21 mouse cellular contexts compared by ENCODE assay signal in genomic region chr6:91996072-91996471, GRCm38 (mm10). TPM values are rescaled to one million over a fixed set of nuclear protein-coding genes. Genes with fewer than 3 reads are reported as not detected.
DNase-seq lines count a peak whose midpoint lies in the region; ATAC-seq lines count a peak whose summit lies in the region.
"Had no signal": no experiment of that assay in that cellular context is flagged by ENCODE, and none has a peak within 500 bp of the region (broad histone marks: within the 10 kb centered on the region; RNA-seq: fewer than 3 reads in every experiment).

No protein-coding gene starts in this region.

- H3K27me3 ChIP-seq in forebrain, embryonic 12.5 days = peaks cover 28% of the 10 kb centered on the region
- H3K27me3 ChIP-seq in forebrain, embryonic 10.5 days (ENCODE audit: poor library complexity, severe bottlenecking) = peaks cover 57% of the 10 kb centered on the region
- no peaks in the 10 kb centered on the region for H3K27me3 ChIP-seq in hindbrain, embryonic 11.5 days (ENCODE audit: control insufficient read depth, insufficient read depth, low read length)
- no peaks in the 10 kb centered on the region for H3K27me3 ChIP-seq in midbrain, embryonic 13.5 days
- no peaks in the 10 kb centered on the region for H3K27me3 ChIP-seq in neural tube, embryonic 15.5 days (replicated peaks)
- H3K27me3 ChIP-seq: embryonic facial prominence, embryonic 13.5 days had no signal

- no peaks in the 10 kb centered on the region for H3K9me3 ChIP-seq in forebrain, embryonic 12.5 days
- no peaks in the 10 kb centered on the region for H3K9me3 ChIP-seq in forebrain, embryonic 10.5 days
- no peaks in the 10 kb centered on the region for H3K9me3 ChIP-seq in hindbrain, embryonic 11.5 days (ENCODE audit: control insufficient read depth, low read length)
- no peaks in the 10 kb centered on the region for H3K9me3 ChIP-seq in midbrain, embryonic 13.5 days
- H3K9me3 ChIP-seq in neural tube, embryonic 15.5 days (replicated peaks) = no peaks in the 10 kb centered on the region
- H3K9me3 ChIP-seq: embryonic facial prominence, embryonic 13.5 days; heart, embryonic 10.5 days had no signal

- H3K9ac ChIP-seq in forebrain, embryonic 12.5 days = no peak overlapping the region
- H3K9ac ChIP-seq in hindbrain, embryonic 11.5 days (ENCODE audit: low read depth, low read length) = no peak overlapping the region
- 0 out of 2 replicates have a peak overlapping the region, but pooled peaks have one; percentile 10 for H3K9ac ChIP-seq in midbrain, embryonic 13.5 days (replicated peaks)
- H3K9ac ChIP-seq in neural tube, embryonic 15.5 days (replicated peaks) = 0 out of 2 replicates have a peak overlapping the region, but pooled peaks have one; percentile 0
- H3K9ac ChIP-seq: embryonic facial prominence, embryonic 13.5 days had no signal

- H3K4me2 ChIP-seq in forebrain, embryonic 12.5 days = no peak overlapping the region
- H3K4me2 ChIP-seq in hindbrain, embryonic 11.5 days (replicated peaks; ENCODE audit: low read depth, low read length) = no peak overlapping the region
- no peak overlapping the region for H3K4me2 ChIP-seq in midbrain, embryonic 13.5 days (replicated peaks)
- peak overlapping the region; percentile 45 for H3K4me2 ChIP-seq in neural tube, embryonic 15.5 days
- H3K4me2 ChIP-seq: embryonic facial prominence, embryonic 13.5 days; liver, embryonic 11.5 days had no signal

- ATAC-seq in forebrain, embryonic 12.5 days (ENCODE audit: low FRiP score) = no peak
- no peak for ATAC-seq in hindbrain, embryonic 11.5 days (ENCODE audit: low FRiP score)
- ATAC-seq in midbrain, embryonic 13.5 days = no peak
- ATAC-seq in neural tube, embryonic 15.5 days (ENCODE audit: low FRiP score) = peak; percentile 42
- ATAC-seq: CD4-positive, CD25-positive, alpha-beta regulatory T cell, adult 4 months; Patski had no signal

- DNase-seq in forebrain, embryonic 10.5 days (ENCODE audit: extremely low spot score, low spot score) = no peak
- DNase-seq in hindbrain, embryonic 11.5 days (ENCODE audit: low spot score) = peak; percentile 21
- DNase-seq in right cerebral cortex, postnatal 25 days = no peak
- no peak for DNase-seq in kidney, postnatal 14 days
- DNase-seq in cerebellum, postnatal 36 days = no peak
- DNase-seq: adrenal gland, adult 8-10 months; cerebellum, adult 9-10 months; heart, postnatal 10 days; kidney, adult 9 months; kidney, postnatal 36 days; lung, adult 18-20 months; thymus, postnatal 14 days had no signal

- 0 out of 2 replicates have a peak, but pooled peaks cover 4% of the 10 kb centered on the region for H3K4me1 ChIP-seq in forebrain, embryonic 12.5 days
- H3K4me1 ChIP-seq in forebrain, embryonic 10.5 days = no peaks in the 10 kb centered on the region
- H3K4me1 ChIP-seq in hindbrain, embryonic 11.5 days (replicated peaks; ENCODE audit: control insufficient read depth, insufficient read depth, low read length) = 0 out of 2 replicates have a peak, but pooled peaks cover 3% of the 10 kb centered on the region
- H3K4me1 ChIP-seq in midbrain, embryonic 13.5 days (replicated peaks) = peaks cover 9% of the 10 kb centered on the region; the same call in 1 of the 2 replicates
- peaks cover 40% of the 10 kb centered on the region for H3K4me1 ChIP-seq in neural tube, embryonic 15.5 days
- H3K4me1 ChIP-seq: embryonic facial prominence, embryonic 13.5 days had no signal

- 65% methylated on average over 8 of the region's 8 CpGs for WGBS in forebrain, embryonic 12.5 days
- WGBS in forebrain, embryonic 10.5 days = 81% methylated on average over 8 of the region's 8 CpGs
- WGBS in hindbrain, embryonic 11.5 days = 61% methylated on average over 8 of the region's 8 CpGs
- 46% methylated on average over 8 of the region's 8 CpGs for WGBS in midbrain, embryonic 13.5 days
- 29% methylated on average over 8 of the region's 8 CpGs for WGBS in neural tube, embryonic 15.5 days

- H3K27ac ChIP-seq in forebrain, embryonic 12.5 days = peak overlapping the region; percentile 61
- H3K27ac ChIP-seq in forebrain, embryonic 10.5 days = no peak overlapping the region
- no peak overlapping the region for H3K27ac ChIP-seq in hindbrain, embryonic 11.5 days (ENCODE audit: low read depth, low read length)
- H3K27ac ChIP-seq in midbrain, embryonic 13.5 days = peak overlapping the region; percentile 35; the same call in 1 of the 2 replicates
- H3K27ac ChIP-seq in neural tube, embryonic 15.5 days (replicated peaks) = peak overlapping the region; percentile 72
- H3K27ac ChIP-seq: embryonic facial prominence, embryonic 13.5 days; heart, embryonic 10.5 days had no signal

- H3K4me3 ChIP-seq in forebrain, embryonic 12.5 days (replicated peaks) = no peak overlapping the region
- H3K4me3 ChIP-seq in forebrain, embryonic 10.5 days = no peak overlapping the region
- no peak overlapping the region for H3K4me3 ChIP-seq in hindbrain, embryonic 11.5 days (ENCODE audit: low read depth, low read length)
- no peak overlapping the region for H3K4me3 ChIP-seq in midbrain, embryonic 13.5 days (replicated peaks)
- peak overlapping the region; percentile 12 for H3K4me3 ChIP-seq in neural tube, embryonic 15.5 days (replicated peaks)
- H3K4me3 ChIP-seq: embryonic facial prominence, embryonic 13.5 days; heart, embryonic 10.5 days; myocyte had no signal

- H3K36me3 ChIP-seq in forebrain, embryonic 12.5 days (replicated peaks) = no peaks in the 10 kb centered on the region
- H3K36me3 ChIP-seq in forebrain, embryonic 10.5 days (replicated peaks) = no peaks in the 10 kb centered on the region
- no peaks in the 10 kb centered on the region for H3K36me3 ChIP-seq in hindbrain, embryonic 11.5 days (ENCODE audit: control insufficient read depth, insufficient read depth, low read length)
- no peaks in the 10 kb centered on the region for H3K36me3 ChIP-seq in midbrain, embryonic 13.5 days
- H3K36me3 ChIP-seq in neural tube, embryonic 15.5 days = no peaks in the 10 kb centered on the region
- H3K36me3 ChIP-seq: embryonic facial prominence, embryonic 13.5 days; heart, embryonic 10.5 days had no signal

RNA-seq across cellular contexts. Expression of gene Fgd5, which starts 17.4 kb away (rescaled TPM):
- 7.6 and 12.7 TPM in 2 replicates for polyA plus RNA-seq in forebrain, embryonic 12.5 days (2016; fragmentation: Nextera tagmentation; extraction: Ambion mirVana)
- 5.5 and 6.5 TPM in 2 replicates for polyA plus RNA-seq in forebrain, embryonic 10.5 days (2016; fragmentation: Nextera tagmentation; extraction: Ambion mirVana)
- 5.8 and 6.5 TPM in 2 replicates for polyA plus RNA-seq in hindbrain, embryonic 11.5 days (2014; fragmentation: Nextera tagmentation; extraction: Ambion mirVana)
- 7.3 and 8.0 TPM in 2 replicates for polyA plus RNA-seq in midbrain, embryonic 13.5 days (2015; fragmentation: Nextera tagmentation; extraction: Ambion mirVana)
- polyA plus RNA-seq in neural tube, embryonic 15.5 days (2015; fragmentation: Nextera tagmentation; extraction: Ambion mirVana) = 17.3 and 17.6 TPM in 2 replicates
- polyA plus RNA-seq: myocyte had no signal

Comparison
In these comparisons a context has a peak if more than half of its experiments do, and no peak if none do; other contexts are left out.
1. H3K27ac ChIP-seq: peak in forebrain, embryonic 12.5 days (single experiment), midbrain, embryonic 13.5 days (single experiment) and neural tube, embryonic 15.5 days (single experiment); none in forebrain, embryonic 10.5 days (single experiment) and hindbrain, embryonic 11.5 days (single experiment).
2. H3K9ac ChIP-seq: peak in midbrain, embryonic 13.5 days (single experiment) and neural tube, embryonic 15.5 days (single experiment); none in forebrain, embryonic 12.5 days (single experiment) and hindbrain, embryonic 11.5 days (single experiment).